Mouse (Mus musculus): ENCODE measurements around the gene Slc7a12. TPM values are rescaled to one million over a fixed set of nuclear protein-coding genes. Genes with fewer than 3 reads are reported as not detected.

The Slc7a12 gene
- not detected for total RNA-seq (2021)
- long read RNA-seq, experiment 1 = 0 reads
- long read RNA-seq, experiment 2 = 0 reads

DNA sequence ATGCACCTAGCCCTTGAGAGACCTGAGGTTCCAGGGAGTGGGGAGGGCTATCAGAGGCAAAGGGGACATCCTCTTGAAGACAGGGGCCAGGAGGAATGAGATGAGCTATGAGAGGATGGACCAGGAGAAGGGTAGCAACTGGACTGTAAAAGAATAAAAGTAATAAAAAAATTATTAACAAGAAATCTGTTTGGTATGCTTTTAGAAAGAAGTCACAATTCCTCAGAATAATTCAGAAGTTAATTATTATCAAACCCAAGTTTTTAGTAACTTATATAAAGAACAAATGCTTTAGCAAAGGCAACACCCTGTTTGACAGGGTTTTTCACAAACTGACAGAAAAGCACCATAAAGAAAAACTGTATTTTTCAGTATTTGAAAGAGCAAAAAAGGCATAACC, at the start of gene Slc7a12:
Slc7a12 (plus strand) TSS at position 301 of the 400 bp plus-strand sequence.
- no peak for DNase-seq

DNA sequence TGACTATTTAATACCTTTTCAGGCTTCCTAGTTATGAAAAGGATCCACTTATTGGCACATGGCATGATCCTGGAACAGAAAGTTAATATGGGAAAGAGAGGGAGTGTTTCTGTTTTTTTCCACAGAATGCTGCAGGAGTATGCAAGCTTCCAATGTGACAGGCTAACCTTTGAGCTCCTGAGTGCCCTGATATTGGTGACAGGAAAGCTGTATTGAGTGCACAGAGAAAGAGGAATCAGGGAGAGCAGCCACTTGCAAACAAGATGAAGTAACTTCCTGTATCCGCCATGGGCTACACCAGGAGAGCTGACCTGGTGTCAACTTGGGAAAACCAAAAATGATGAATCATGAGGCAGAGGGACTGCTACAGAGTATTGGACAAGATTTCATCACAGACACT, 48.1 kb upstream of the Slc7a12 start:
- DNase-seq = no peak

DNA sequence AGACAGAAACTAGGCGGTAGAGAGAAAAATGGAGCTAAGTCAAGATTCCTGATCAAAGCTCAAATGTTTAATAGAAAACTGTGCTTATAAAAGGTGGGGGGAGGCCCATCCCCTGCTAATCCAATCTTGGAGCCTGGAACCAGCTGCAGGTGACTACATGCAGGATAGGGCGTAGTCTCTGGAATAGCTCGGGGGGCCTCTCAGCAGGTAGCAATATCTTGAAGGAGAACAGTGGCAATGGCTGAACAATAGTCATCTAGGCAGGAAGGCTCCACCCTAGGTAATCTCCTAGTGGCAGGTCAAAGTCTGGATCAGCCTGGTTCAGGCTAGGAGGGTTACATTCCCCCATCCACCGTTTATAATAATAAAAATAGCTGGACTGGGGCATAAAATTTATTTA, 34.5 kb upstream of the Slc7a12 start:
- DNase-seq = no peak

DNA sequence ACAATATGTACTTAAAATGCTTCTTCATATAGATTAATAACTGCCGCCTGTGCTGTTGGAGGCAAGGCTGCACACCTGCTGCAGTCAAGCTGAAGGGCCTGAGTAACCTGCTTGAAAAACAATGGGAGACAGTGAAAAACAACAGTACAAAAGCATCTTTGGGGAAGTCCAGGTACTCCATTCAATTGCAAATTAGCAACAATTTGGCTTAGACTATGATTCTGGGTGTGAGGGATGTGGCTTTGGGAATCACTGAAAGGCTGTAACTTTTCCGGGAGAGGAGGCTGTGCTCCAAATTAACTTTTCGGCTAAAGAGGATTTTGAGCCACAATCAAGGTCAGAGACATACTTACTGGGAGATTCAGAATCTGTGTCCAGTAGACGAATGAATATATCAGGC, 33.8 kb upstream of the Slc7a12 start:
- DNase-seq = no peak

Other genes with a start within 250 kb of the Slc7a12 start
- 10 to 100 TPM; 82.5 to 97.1 TPM for gene 1810022K09Rik, start 130.6 kb downstream of the Slc7a12 start, total RNA-seq (2021)
- gene Car13, start 161.0 kb downstream of the Slc7a12 start, total RNA-seq (2021) = under 1 TPM; 0.52 to 0.79 TPM